Mouse (Mus musculus) limb, embryonic 14.5 days (tissue): ENCODE measurements at regions not wholly inside any gene's neighbourhood (a gene's known extent, or its start where the extent isn't known, plus 50 kb on each side); places are given as distances from the start of the nearest gene placed in this dataset.

Source experiments
- ATAC-seq: fragments of 200-750 bp; cut with Nextera tagmentation; 2 replicates; pipeline ENCODE4 v1.8.0; 2017; ENCODE audit warnings: low read depth, moderate number of reproducible peaks, moderate TSS enrichment; ENCODE audit not compliant: low FRiP score
- DNase-seq: peaks from one replicate; pipeline ENCODE4 v3.0.0-alpha.2; 2015; ENCODE audit warnings: low spot score
- H3K27ac ChIP-seq: fragments of 300-500 bp; sonication (generic); replicated peaks from 2 replicates; pipeline ENCODE4 v1.5.1; 2014; ENCODE audit warnings: low read depth, mild to moderate bottlenecking, low read length, moderate library complexity, mixed read lengths
- H3K27me3 ChIP-seq: fragments of 300-500 bp; sonication (generic); 2 replicates; pipeline ENCODE4 v1.6.1; 2014; ENCODE audit warnings: low read length, mixed read lengths; ENCODE audit not compliant: control insufficient read depth, insufficient read depth
- H3K36me3 ChIP-seq: fragments of 300-500 bp; sonication (generic); 2 replicates; pipeline ENCODE4 v1.6.1; 2014; ENCODE audit warnings: mild to moderate bottlenecking, low read length, moderate library complexity, mixed read lengths; ENCODE audit not compliant: control insufficient read depth, insufficient read depth
- H3K4me1 ChIP-seq: fragments of 300-500 bp; sonication (generic); 2 replicates; pipeline ENCODE4 v1.6.1; 2014; ENCODE audit warnings: antibody characterized with exemption, low read length, mixed read lengths; ENCODE audit not compliant: control insufficient read depth, insufficient read depth
- H3K4me2 ChIP-seq: fragments of 300-500 bp; sonication (generic); replicated peaks from 2 replicates; pipeline ENCODE4 v1.6.1; 2014; ENCODE audit warnings: low read depth, mild to moderate bottlenecking, low read length, moderate library complexity; ENCODE audit not compliant: severe bottlenecking
- H3K4me3 ChIP-seq: fragments of 300-500 bp; sonication (generic); replicated peaks from 2 replicates; pipeline ENCODE4 v1.5.1; 2014; ENCODE audit warnings: low read length
- H3K9ac ChIP-seq: fragments of 300-500 bp; sonication (generic); 2 replicates; pipeline ENCODE4 v1.6.1; 2014; ENCODE audit warnings: mild to moderate bottlenecking, low read depth, low read length, moderate library complexity; ENCODE audit not compliant: severe bottlenecking
- H3K9me3 ChIP-seq: fragments of 300-500 bp; sonication (generic); 2 replicates; pipeline ENCODE4 v1.6.1; 2016; ENCODE audit warnings: low read length; ENCODE audit not compliant: control insufficient read depth
- POLR2A ChIP-seq: fragments of 200-500 bp; IDR thresholded peaks from 2 replicates; pipeline ENCODE4 v1.8.0; 2012; ENCODE audit warnings: inconsistent platforms, mild to moderate bottlenecking, moderate library complexity, borderline replicate concordance; ENCODE audit not compliant: insufficient read depth, insufficient read length; ENCODE audit errors: extremely low read depth
- WGBS: fragments of 180-500 bp; shearing (Covaris S2); extraction: QIAGEN DNeasy Blood & Tissue Kit; methylation state at CpG from one replicate; pipeline ENCODE4 v1.1.7; 2014; 5-methylcytosine and 5-hydroxymethylcytosine counted together

DNA sequence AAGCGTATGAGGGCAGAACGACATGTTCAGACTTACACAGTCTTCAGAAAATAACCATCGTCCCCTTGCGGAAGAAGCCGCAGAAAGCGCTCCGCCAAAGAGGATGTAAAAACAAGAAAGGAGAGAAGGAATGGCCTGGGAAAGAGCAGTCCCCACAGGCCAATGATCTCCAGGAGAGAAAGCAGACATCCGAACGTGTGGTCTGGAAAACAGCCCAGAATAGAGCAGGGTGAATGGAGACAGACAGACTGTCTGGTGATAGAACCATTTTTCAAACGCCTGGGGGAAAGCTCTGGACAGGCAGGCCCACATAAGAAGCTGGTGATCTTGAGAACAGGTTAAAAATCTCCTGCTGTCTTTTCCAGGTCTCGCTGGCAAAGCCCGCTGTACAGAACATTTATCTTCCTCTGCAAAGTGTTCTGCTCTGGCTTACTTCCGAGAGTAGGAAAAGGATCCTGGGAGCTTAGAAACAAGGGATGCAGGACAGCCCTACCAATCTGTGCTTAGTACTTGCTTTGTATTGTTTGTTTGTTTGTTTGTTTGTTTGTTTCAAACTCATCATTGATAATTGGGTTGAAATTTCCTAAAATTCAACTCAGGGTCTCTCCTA, 82.7 kb upstream of the Ift57 start:
- Histone ChIP-seq H3K27ac (no peak overlapping the region), H3K9me3 (peaks cover 8% of the 10 kb centered on the region; the same call in 1 of the 2 replicates), H3K4me1 (no peaks in the 10 kb centered on the region), H3K36me3 (no peaks in the 10 kb centered on the region), H3K4me3 (no peak overlapping the region), H3K9ac (no peak overlapping the region), H3K27me3 (no peaks in the 10 kb centered on the region), H3K4me2 (peak overlapping the region; percentile 20; the same call in 1 of the 2 replicates)
- 49% methylated on average over 13 of the region's 13 CpGs for WGBS
- DNase-seq, result peak; percentile 72
- no peak for TF ChIP-seq POLR2A
- peak; percentile 63 for ATAC-seq

DNA sequence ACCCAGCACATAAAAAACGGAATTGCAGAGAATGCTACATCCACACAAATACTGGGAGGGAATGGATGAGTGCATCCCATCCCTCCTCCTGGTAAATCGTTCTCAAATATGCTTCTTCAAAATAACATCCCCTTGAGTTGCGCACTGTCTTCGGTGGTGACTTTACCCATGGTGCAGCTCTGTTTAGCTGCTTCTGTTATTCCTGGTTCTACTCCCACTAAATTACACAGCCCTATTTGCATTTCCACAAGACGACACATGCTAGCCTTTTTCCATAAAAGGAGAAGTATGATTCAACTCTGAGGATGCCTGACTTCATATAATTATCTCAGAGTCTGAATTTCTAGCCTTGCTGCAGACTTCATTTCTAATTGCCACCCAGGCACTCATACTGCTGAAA, 65.5 kb upstream of the Ift57 start:
- H3K4me3 ChIP-seq, result no peak overlapping the region
- H3K4me2 ChIP-seq, result no peak overlapping the region
- H3K27me3 ChIP-seq, result no peaks in the 10 kb centered on the region
- no peaks in the 10 kb centered on the region for H3K4me1 ChIP-seq
- H3K36me3 ChIP-seq, result no peaks in the 10 kb centered on the region
- DNase-seq (no peak), ATAC-seq (no peak)
- H3K27ac ChIP-seq, result no peak overlapping the region
- H3K9me3 ChIP-seq, result no peaks in the 10 kb centered on the region
- H3K9ac ChIP-seq, result no peak overlapping the region
- WGBS, result 86% methylated on average over 5 of the region's 5 CpGs
- TF ChIP-seq POLR2A, result no peak

- no peak overlapping the region for H3K4me2 ChIP-seq
- no peaks in the 10 kb centered on the region for H3K27me3 ChIP-seq
- no peak overlapping the region for H3K4me3 ChIP-seq
- H3K4me1 ChIP-seq, result no peaks in the 10 kb centered on the region
- no peaks in the 10 kb centered on the region for H3K9me3 ChIP-seq
- no peak for TF ChIP-seq POLR2A
- no peak for DNase-seq
- no peak overlapping the region for H3K9ac ChIP-seq
- no peak overlapping the region for H3K27ac ChIP-seq
- H3K36me3 ChIP-seq, result no peaks in the 10 kb centered on the region
- no peak for ATAC-seq
- 91% methylated on average over 8 of the region's 8 CpGs for WGBS
Measured at GRCm38 (mm10) chr16:49635506-49635905, 63.5 kb upstream of the Ift57 start.

- Histone ChIP-seq H3K4me1 (no peaks in the 10 kb centered on the region), H3K27ac (no peak overlapping the region), H3K27me3 (no peaks in the 10 kb centered on the region), H3K9ac (no peak overlapping the region), H3K4me2 (no peak overlapping the region), H3K36me3 (no peaks in the 10 kb centered on the region), H3K4me3 (no peak overlapping the region), H3K9me3 (no peaks in the 10 kb centered on the region)
- 88% methylated on average over 1 of the region's 1 CpGs for WGBS
- DNase-seq (no peak), ATAC-seq (no peak)
- no peak for TF ChIP-seq POLR2A
Measured at GRCm38 (mm10) chr16:49636467-49636866, 62.6 kb upstream of the Ift57 start.

DNA sequence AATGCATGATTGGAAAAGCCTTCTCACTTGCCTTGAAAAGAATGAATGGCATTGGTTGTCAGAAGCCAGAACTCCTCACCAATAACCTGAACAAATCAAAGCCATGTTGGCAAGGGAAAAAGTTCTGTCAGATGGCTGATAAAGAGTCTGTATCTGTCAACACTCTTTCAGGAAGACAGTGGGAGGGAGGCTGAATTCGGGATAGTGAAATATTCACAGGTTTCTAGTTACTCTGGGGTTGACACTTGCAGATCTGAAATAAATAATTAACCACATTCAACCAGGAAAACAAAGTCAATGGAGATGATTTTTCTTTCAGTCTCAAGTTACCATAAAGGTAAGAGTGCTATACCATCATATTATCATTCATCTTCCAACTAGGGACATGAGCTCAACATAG, 56.3 kb upstream of the Ift57 start:
- Histone ChIP-seq H3K4me2 (no peak overlapping the region), H3K4me3 (no peak overlapping the region), H3K9ac (no peak overlapping the region), H3K9me3 (no peaks in the 10 kb centered on the region), H3K27ac (no peak overlapping the region), H3K36me3 (no peaks in the 10 kb centered on the region), H3K4me1 (no peaks in the 10 kb centered on the region), H3K27me3 (no peaks in the 10 kb centered on the region)
- no peak for DNase-seq
- TF ChIP-seq POLR2A, result no peak
- no peak for ATAC-seq
- WGBS, result 67% methylated on average over 1 of the region's 1 CpGs

GRCm38 (mm10) chr16:49644416-49644815, 54.6 kb upstream of the Ift57 start:
- Histone ChIP-seq H3K9ac (no peak overlapping the region), H3K36me3 (no peaks in the 10 kb centered on the region)
- ATAC-seq, result no peak

More at GRCm38 (mm10) chr16:49644416-49644815, 54.6 kb upstream of the Ift57 start:
- H3K4me2 ChIP-seq, result no peak overlapping the region
- WGBS, result 86% methylated on average over 1 of the region's 1 CpGs
- no peak for DNase-seq
- H3K4me1 ChIP-seq, result no peaks in the 10 kb centered on the region
- no peaks in the 10 kb centered on the region for H3K27me3 ChIP-seq
- H3K9me3 ChIP-seq, result no peaks in the 10 kb centered on the region
- TF ChIP-seq POLR2A, result no peak
- H3K4me3 ChIP-seq, result no peak overlapping the region
- no peak overlapping the region for H3K27ac ChIP-seq
